Mouse (Mus musculus): Measurements from ENCODE around the gene Tom1l2. TPM values are rescaled to one million over a fixed set of nuclear protein-coding genes. Genes with fewer than 3 reads are reported as not detected.

The Tom1l2 gene
- total RNA-seq, 2 experiments from 2014 or later, result 93.3 to 93.7 TPM

DNA sequence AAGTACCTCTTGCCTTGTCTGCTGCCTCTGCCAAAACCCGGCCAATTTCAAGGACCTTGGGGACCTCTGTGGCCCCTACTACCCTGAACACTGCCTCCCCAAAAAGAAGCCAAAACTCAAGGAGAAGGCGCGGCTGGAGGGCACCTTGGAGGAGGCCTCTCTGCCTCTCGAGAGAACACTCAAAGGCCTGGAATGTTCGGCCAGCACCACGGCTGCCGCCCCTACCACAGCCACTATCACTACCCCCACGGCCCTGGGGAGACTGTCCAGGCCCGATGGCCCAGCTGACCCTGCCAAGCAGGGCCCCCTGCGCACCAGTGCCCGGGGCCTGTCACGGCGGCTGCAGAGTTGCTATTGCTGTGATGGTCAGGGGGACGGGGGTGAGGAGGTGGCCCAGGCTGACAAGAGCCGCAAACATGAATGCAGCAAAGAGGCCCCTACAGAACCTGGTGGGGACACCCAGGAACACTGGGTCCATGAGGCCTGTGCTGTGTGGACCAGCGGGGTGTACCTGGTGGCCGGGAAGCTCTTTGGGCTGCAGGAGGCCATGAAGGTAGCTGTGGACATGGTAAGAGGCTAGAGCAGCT lies 162.6 kb downstream of the Tom1l2 start:
- intact Hi-C loops (cut with DNase I), result no loop called here
- no peak for DNase-seq

DNA sequence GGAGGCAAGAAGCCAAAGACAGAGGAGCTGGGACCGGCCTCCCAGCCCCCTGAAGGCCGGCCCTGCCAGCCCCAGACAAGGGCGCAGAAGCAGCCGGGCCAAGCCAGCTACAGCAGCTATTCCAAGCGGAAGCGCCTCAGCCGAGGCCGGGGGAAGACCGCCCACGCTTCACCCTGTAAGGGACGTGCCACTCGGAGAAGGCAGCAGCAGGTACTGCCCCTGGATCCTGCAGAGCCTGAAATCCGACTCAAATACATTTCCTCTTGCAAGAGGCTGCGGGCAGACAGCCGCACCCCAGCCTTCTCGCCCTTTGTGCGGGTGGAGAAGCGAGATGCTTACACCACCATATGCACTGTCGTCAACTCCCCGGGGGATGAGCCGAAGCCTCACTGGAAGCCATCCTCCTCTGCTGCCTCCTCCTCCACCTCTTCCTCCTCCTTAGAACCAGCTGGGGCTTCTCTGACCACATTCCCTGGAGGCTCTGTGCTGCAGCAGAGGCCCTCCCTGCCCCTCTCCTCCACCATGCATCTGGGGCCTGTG lies 163.1 kb downstream of the Tom1l2 start:
- intact Hi-C loops (cut with DNase I), result no loop called here
- peak; percentile 66 for DNase-seq

DNA sequence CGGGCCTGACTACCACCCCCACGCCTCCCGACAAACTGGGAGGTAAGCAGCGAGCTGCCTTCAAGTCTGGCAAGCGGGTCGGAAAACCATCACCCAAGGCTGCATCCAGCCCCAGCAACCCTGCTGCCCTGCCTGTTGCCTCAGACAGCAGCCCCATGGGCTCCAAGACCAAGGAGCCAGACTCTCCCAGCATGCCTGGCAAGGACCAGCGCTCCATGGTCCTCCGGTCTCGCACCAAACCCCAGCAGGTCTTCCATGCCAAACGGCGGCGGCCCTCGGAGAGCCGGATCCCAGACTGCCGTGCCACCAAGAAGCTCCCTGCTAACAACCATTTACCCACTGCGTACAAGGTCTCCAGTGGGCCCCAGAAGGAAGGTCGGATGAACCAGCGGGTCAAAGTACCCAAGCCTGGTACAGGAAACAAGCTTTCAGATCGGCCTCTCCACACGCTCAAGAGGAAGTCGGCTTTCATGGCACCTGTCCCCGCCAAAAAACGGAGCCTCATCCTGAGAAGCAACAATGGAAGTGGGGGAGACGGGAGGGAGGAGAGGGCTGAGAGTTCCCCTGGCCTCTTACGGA lies 164.3 kb downstream of the Tom1l2 start:
- no peak for DNase-seq
- intact Hi-C loops (cut with DNase I), result no loop called here

DNA sequence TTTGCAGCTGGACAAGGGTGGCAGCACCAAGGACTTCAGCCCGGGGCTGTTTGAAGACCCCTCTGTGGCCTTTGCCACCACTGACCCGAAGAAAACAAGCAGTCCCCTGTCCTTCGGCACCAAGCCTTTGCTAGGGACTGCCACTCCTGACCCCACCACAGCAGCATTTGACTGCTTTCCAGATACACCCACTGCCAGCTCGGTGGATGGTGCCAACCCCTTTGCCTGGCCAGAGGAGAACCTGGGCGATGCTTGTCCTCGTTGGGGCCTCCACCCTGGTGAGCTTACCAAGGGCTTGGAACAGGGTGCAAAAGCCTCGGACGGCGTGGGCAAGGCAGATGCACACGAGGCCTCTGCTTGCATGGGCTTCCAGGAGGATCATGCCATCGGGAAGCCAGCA lies 165.6 kb downstream of the Tom1l2 start:
- DNase-seq, result no peak
- intact Hi-C loops (cut with DNase I), result no loop called here

DNA sequence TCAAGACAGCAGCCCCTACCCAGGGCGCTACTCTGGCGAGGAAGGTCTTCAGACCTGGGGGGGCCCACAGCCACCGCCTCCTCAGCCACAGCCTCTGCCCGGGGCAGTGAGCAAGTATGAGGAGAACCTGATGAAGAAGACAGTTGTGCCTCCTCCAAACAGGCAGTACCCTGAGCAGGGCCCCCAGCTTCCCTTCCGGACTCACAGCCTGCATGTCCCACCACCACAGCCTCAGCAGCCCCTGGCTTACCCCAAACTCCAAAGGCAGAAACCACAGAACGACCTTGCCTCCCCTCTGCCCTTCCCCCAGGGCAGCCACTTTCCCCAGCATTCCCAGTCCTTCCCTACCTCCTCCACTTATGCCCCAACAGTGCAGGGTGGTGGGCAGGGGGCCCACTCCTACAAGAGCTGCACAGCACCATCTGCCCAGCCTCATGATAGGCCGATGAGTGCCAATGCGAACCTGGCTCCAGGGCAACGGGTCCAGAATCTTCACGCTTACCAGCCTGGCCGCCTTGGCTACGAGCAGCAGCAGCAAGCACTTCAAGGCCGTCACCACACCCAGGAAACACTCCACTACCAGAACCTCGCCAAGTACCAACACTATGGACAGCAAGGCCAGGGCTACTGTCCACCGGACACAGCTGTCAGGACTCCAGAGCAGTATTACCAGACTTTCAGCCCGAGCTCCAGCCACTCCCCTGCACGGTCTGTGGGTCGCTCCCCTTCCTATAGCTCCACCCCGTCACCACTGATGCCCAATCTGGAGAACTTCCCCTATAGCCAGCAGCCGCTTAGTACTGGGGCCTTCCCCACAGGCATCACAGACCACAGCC lies 167.1 kb downstream of the Tom1l2 start:
- DNase-seq, result peak in 1 of 2 experiments; percentile 39
- intact Hi-C loops (cut with DNase I), result no loop called here

DNA sequence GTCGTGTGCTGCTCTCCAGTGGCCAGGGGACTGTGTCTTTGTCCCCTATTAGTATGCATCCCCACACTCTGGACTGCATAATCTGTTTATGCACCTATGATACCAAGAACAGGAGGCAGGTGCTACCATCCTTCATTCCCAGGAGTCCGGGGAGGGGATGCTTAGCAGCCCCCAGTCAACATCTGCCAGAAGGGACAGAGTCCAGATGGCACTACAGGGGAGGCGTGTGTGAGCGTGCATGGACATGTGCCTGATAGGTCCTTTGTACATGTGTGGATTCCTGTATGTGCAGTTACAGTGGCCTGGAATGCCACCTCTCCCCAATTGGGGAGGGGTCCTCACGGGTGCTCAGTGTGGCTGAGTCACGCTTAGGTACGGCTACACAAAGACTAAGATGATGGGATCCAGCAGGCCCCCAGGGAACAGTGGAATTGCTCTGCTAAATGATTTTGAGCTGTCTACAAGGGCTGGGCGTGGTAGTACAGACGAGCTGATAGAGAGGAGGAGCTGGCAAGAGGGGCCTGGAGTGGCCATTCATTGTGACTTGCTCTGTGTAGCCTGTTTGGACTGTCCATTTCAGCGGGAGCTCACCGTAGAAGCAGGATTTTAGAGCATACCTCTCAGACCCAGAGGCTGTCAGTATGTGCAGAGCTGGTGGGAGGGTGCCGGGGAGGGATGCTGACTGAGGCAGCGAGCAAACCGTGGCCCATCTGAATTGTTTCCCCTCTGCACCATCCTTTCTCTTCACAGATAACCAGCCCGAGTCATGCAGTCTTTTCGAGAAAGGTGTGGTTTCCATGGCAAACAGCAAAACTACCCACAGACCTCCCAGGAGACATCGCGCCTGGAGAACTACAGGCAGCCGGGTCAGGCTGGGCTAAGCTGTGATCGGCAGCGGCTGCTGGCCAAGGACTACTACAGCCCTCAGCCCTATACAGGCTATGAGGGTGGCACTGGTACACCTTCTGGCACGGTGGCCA lies 168.1 kb downstream of the Tom1l2 start:
- intact Hi-C loops (cut with DNase I), result no loop called here
- DNase-seq, result no peak

DNA sequence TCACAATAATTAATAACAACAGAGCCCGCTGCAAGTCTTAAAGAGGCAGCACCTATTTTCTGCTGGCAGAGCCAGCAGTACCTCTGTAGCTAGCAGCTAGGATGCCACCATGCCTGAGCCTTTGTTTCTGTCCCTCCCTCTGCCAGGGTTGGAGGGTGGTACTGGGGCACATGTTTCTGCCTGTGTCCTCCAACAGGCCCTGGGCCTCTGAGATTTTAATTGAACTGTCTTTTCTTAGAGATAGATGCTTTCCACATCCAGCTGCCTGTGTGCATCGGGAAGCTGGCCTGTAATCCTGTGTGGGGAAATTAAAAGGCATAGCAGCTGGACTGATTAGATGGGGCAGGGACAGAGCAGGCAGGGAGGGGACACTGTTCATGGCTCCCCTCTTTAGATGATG lies 170.0 kb downstream of the Tom1l2 start:
- intact Hi-C loops (cut with DNase I), result no loop called here

DNA sequence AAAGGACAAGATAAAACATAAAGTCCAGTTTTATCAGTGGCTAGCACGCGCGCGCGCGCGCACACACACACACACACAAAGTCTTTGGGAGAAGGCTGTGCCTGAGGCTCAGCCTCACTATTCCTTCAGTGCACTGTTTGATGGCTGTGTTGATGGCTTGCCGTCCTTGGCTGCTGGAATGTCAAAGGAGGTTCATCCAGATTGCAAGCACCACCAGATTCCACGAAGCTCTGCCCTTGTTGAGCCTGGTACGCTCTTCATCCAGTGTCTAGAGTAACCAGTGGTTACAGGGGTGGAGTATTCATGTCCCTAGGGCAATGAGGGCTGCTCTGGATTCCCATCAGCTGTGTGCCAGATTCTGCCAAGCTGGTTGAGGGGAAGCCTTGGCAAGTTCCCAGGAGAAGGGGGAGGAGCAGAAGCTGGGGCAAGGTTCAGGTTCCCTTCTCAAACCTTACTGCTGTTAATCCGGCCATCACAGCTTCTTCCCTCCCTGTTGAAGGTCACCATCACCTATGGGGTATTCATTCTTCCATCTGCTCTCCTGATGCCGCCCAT lies 170.5 kb downstream of the Tom1l2 start:
- DNase-seq, result peak in 1 of 2 experiments; percentile 43
- intact Hi-C loops (cut with DNase I), result no loop called here

More for the DNA sequence above, 170.0 kb downstream of the Tom1l2 start:
- DNase-seq, result no peak

DNA sequence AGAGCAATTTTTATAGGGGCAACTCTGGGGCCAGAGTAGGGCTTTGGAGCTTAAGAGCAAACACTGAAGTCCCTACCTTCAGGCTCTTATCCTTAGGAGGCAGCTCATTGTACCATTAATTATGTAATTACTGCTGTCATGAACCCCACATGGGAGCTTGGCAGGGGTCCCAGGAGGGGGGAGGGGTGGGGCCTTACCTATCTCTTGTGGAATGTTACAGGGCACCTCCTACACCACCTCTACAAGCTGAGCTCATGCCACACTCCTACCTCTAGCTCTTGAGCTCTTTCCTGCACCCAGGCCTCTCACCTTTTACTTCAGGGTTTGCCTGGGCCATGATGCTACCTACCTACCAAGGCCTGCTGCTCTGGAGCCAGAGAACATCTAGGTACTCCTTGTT lies 174.2 kb downstream of the Tom1l2 start:
- peak in 1 of 2 experiments; percentile 37 for DNase-seq
- intact Hi-C loops (cut with DNase I), result loop anchor here (2.0 kb wide), 1 partner anchor 64 kb away; no protein-coding TSS in a partner anchor

DNA sequence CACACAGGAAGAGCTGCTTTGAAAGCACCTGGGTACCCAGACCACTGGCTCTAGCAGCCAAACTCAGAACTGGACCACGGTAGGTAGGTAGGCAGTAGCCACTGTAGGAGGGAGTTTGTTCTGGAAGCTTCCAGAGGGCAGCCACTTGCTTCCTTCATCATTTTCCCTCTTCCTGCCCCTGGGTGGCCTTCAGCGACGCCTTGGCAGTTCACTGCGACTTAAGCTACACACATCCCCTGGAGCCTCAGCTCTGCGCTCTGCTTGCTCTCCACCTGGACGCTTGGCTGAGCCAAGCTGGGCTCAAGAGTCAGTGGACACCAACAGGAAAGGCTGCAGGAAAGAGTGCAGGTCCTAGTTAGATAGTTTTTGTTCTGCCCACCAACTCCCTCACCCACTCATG lies 174.7 kb downstream of the Tom1l2 start:
- intact Hi-C loops (cut with DNase I), result loop anchor here (2.0 kb wide), 1 partner anchor 63 kb away; no protein-coding TSS in a partner anchor
- DNase-seq, result no peak

DNA sequence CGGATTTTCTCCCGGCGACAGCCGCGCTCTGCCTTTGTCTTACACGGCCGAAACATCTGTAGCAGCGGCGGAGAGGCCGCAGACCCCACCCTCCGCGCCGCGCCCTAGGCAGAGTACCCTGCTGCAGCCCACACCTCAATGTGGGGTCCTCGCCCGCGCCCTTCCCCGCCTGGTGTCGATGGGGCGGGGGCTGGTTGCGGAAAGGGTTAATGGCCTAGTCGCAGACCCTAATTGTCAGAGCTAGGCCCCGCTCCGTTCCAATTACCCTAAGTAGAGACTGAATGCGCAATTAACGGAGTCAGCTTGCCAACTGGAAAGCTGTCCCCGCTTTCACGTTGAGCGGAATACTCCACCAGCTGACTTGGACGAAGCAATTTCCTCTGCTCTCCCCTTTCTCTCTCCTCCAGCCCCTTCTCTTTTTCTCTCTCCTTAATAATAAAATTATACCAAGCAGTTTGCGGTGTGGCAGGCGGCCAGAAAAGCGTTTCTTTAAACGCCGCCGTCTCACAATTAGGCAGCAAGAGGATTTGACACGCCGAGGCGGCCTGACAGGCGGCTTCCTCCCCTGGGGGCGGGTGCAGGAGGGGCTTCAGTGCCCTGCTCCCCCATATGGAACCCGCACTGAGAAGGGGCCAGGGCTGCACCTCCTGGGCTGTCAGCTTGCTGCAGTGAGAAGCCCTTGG lies 175.6 kb downstream of the Tom1l2 start:
- intact Hi-C loops (cut with DNase I), result no loop called here
- DNase-seq, result peak; percentile 41 to 51

Small RNA genes lying within 50 kb of the gene (microRNA-seq; reads per million reads assigned to microRNA genes)
- gene Gm27711 (0 reads per million in 2 experiments), gene Mir6921 (0 to 1.1 reads per million in 2 experiments), gene Mir6922 (0 to 0.97 reads per million in 2 experiments)

Other genes starting within 250 kb of the Tom1l2 start
- 10 to 100 TPM; 32.6 to 33.1 TPM for gene Rai1, start 247.9 kb downstream of the Tom1l2 start, total RNA-seq (2021)
- 10 to 100 TPM; 29.0 to 32.0 TPM for gene Srebf1, start 130.3 kb downstream of the Tom1l2 start, total RNA-seq (2021)
- 1 to 10 TPM; 2.0 to 3.2 TPM for gene Drc3, start 424 bp upstream of the Tom1l2 start, total RNA-seq (2021)
- 10 to 100 TPM; 34.4 to 35.7 TPM for gene Gid4, start 64.2 kb upstream of the Tom1l2 start, total RNA-seq (2021)
- 10 to 100 TPM; 41.4 to 47.0 TPM for gene Atpaf2, start 65.6 kb upstream of the Tom1l2 start, total RNA-seq (2021)
- gene Drg2, start 101.7 kb upstream of the Tom1l2 start, total RNA-seq (2021), result 10 to 100 TPM; 31.1 to 34.1 TPM
- gene Myo15, start 116.4 kb upstream of the Tom1l2 start, total RNA-seq (2021), result under 1 TPM; 0.12 to 0.14 TPM
- gene Alkbh5, start 183.5 kb upstream of the Tom1l2 start, total RNA-seq (2021), result 10 to 100 TPM; 72.5 to 74.1 TPM

Measured in heart, postnatal 14 days (tissue).